Mouse (Mus musculus): ENCODE measurements around the gene Pccb.

The Pccb gene

DNA sequence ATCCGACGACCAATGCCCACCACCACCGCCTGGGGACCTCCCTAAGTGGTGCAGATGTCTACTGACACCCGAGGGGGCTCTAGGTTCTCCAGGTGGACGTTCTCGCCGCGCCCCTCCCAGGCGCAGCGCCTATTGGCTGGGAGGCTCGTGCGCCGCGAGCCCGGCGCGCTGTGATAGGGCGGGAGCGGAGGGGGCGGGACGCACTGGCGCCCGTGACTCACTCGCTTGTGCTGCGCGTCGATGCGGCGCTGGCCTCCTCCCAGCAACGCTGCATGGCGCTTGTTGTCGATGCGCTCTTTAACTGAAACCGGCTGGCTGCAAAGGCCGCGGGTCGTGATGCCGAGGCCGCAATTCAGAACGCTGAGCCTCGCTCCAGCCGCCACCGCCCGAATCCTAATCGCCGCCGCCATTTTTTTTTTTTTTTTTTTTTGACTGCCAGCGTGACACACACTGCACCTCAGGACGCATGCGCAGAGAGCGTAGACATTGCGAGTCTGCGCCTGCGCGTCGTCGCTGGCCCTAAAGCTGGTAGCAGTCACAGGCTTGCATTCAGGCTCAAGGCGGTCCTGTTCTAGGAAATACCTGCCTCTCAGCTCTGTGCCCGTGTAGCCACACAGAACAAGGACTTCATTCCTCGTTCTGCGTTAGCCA is at the start of gene Pccb:
Pccb (minus strand) TSS at position 451 of the 651 bp plus-strand sequence.
- peak; percentile 87 to 98 for DNase-seq (ENCODE audit: low spot score in 2 of 2)

DNA sequence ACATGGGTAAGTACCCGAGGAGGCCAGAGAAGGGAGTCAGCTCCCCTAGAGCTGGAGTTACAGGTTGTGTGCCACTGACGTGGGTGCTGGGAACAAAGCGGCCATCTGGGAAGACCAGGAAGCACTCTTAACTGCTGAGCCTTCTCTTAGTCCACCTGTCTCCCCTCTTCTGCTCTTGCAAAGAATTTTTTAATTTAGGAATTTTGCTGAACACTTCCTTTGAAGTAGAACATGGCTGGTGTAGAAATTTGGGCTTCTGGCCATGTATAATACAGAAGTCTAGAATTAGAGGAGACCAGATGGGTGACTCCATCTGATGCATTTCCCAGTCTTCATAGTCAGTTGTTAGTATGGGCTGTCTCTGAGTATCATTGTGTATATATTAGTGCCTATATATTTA is 49.0 kb upstream of the Pccb start:
- peak in 1 of 2 experiments; percentile 44 for DNase-seq (ENCODE audit: low spot score in 2 of 2)

GRCm38 (mm10) chr9:101080046-101080685 is 45.5 kb upstream of the Pccb start:
- DNase-seq (ENCODE audit: low spot score in 2 of 2), result no peak

DNA sequence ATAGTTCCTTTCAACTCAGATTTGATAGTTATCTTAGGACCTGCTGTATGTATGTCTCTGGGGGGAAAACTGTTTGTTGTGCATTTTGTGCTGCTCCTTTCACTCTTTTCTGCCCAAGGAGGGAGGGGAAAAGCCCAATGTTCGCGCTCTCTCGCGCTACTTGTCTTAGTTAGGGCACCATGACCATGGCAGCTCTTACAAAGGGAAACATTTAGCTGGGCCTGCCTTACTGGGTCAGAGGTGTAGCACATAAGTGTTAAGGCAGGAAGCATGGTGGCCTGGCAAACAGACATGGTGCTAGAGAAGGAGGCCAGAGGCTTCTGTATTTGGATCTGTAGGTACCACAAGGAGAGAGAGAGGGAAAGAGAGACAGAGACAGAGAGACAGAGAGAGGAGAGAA is 43.9 kb upstream of the Pccb start:
- DNase-seq (ENCODE audit: low spot score in 2 of 2), result no peak

DNA sequence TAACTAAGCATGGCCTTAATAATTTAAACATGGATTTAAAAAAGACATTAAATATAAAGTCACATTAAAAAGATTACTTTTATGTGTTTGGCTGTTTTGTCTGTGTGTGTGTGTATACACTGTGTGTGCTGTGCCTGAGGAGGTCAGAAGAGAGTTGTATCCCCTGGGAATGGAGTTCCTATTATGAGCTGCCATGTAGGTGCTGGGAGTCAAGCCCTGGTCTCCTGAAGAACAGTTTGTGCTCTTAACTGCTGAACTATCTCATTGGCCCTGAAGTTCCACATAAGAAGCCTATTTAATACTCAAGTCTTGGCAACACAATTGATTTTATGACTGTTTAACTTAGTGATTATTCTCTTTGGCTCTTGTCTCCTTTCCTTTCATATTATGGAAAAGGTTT is 42.8 kb upstream of the Pccb start:
- no peak for DNase-seq (ENCODE audit: low spot score in 2 of 2)

DNA sequence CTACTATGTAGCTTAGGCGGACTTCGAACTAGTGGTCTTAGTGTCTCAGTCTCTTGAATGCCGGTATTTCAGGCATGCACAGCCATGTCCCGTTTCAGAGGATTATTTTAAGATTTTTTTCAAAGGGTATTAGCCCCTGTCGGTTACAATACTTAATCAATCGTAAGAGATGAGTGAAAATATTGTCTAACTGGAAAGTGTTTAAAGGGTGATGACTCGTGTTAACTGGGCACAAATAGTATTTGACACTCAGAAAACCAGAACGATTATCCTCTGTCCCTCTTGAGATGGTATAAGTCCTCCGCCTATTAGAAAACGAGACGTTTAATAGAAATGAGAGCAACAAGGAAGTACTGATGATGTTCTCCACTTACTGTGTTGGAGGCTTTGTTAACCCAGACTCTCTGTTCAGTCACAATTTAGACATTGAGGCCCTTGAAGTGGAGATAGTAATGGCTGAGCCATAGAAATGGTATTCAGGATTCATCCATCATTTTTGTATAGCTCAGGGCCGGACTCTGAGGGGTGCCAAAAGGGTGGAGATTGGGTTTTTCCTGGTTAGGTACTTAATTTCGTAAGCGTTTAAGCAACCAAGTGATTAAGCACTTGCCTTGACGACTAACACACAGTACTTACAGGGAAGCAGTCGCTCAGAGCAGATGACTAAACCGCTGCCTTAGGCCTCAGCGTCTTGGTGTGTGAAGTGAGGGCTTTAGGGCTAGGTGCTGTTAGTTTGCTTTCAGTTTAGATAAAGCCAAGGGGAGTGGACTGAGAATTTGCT is 41.6 kb upstream of the Pccb start:
- DNase-seq (ENCODE audit: low spot score in 2 of 2), result no peak

- no peak for DNase-seq (ENCODE audit: low spot score in 2 of 2)
Observed at GRCm38 (mm10) chr9:101075694-101076093, 41.0 kb upstream of the Pccb start.

DNA sequence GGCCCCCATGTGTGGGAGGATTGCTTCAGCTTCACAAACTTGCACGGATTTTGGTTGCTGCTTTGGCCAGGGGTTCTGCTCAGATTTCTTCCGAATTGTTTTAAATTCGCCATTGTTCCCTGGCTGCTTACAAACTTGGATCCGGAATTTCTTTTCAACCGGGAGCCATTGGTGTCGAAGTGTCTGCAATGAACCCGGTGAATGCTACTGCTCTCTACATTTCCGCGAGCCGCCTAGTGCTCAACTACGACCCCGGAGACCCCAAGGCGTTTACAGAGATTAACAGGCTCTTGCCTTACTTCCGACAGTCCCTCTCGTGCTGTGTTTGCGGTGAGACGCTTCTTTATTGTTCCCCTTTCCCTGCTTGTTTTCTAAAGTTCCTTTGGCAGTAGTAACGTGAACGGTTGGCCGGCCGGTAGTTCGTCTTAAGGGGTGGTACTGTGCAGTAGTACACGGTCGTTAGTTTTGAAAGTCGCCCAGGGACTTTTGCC is 40.4 kb upstream of the Pccb start:
- DNase-seq (ENCODE audit: low spot score in 2 of 2), result no peak

DNA sequence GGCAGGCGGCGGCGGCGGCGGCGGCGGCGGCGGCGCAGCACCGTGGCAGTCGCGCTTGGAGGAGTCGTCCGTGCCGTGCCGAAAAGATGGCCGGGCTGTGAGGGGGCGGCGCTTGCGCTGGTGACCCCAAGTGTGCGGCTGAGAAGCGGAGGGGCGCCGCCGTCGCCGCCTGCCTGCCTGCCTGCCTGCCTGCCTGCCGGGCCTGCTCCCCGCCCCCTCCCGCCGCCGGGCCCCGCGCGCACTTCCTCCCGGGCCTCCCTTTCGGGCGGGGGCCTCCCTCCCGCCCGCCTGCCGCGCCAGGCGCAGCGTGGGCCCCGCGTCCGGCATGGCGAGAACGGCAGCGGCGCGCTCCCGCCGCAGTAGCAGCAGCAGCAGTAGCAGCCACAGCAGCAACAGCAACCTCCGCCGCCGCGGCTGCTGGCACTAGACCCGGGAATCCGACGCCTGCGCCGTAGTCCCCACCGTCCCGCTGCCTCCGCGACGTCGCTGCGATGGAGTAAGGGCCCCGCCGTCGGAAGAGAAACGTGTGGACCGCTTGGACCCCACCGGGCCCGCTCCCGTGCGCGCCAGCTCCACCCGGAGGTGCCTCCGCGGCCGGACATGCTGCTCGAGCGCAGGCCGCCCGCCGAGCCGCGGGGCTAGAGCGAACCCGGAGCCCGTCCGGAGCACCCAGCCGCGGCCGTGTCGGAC is 39.8 kb upstream of the Pccb start:
- peak; percentile 52 to 73 for DNase-seq (ENCODE audit: low spot score in 2 of 2)

DNA sequence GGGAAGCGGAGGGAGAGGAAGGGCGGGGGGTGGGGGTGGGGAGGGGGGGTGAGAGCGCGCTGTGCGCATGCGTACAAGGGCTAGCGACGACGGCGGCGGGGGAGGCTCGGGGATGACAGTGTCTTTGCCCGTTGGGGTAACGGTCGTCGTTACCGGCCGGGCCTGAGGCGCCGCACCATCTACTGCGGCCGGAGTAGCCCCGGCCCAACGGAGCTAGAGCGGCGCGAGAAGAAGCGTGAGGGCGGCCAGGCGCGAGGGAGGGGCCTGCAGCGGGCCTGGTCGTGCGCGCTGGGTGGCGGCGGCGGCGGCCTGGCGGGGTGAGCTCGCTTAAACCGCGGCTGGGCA is 39.3 kb upstream of the Pccb start, which contains the start of gene Msl2:
Msl2 (plus strand) TSS at position 115 of the 345 bp plus-strand sequence.
- DNase-seq (ENCODE audit: low spot score in 2 of 2), result no peak

DNA sequence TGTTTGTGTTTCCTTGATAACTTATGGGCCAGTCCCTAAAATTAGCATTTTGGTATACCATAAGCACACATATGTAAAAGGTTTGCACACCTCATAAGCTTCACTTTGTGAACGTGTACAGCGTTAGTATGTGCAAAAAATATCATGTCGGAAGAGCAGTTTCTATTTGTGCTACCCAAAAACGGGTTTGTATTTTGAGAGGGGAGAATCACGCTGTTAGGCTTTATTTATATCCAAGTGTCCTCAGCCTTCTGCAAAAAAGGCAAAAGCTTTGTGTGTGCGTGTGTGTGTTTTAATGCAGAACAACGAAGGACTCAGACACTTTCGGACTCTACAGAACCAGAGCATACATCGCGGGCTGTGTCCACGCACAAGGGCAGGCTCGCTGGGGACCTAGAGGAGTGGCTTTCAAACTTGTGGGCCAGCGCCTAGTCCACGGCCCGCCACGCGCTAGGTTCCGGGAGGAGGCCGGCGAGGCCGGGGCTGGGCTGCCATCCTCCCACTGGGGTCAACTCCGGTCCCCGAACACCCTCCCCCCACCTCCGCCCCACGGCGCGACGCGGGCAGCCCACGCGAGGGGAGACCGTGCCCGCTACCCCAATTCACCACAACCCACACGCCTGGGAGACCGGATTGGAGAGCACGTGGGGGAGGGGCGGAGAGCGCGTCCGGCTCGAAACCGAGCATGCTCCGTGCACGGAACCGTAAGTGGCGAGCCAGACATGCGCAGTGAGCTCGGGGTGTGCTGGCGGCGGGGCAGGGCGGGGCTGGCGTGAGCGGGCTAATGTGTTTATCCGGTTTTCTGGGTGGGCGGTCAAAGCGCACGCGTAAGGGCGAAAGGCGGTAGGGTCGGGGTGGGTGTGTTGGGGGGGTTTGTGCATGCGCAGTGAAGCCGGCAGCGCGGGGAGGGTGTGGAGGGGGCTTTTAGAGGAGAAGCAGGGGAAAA is 38.6 kb upstream of the Pccb start:
- peak; percentile 97 to 98 for DNase-seq (ENCODE audit: low spot score in 2 of 2)

- no peak for DNase-seq (ENCODE audit: low spot score in 2 of 2)
Observed at GRCm38 (mm10) chr9:101072506-101072905, 37.8 kb upstream of the Pccb start.

DNA sequence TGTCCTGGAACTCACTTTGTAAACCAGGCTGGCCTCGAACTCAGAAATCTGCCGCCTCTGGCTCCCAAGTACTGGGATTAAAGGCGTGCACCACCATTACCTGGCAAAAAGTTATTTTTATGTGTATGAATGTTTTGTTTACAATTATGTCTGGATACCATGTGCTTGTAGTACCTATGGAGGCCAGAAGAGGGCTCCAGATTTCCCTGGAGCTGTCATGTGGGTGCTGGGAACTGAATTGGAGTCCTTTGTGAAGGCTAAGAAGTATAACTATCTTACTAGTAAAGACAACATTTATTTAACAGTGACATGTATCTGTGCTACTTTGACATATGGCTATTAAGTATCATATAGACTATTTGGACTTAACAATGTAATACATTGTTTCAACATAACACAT is 35.1 kb upstream of the Pccb start:
- no peak for DNase-seq (ENCODE audit: low spot score in 2 of 2)

GRCm38 (mm10) chr9:101065076-101065602 is 30.4 kb upstream of the Pccb start:
- peak in 1 of 2 experiments; percentile 10 for DNase-seq (ENCODE audit: low spot score in 2 of 2)

- no peak for DNase-seq (ENCODE audit: low spot score in 2 of 2)
Observed at GRCm38 (mm10) chr9:101062253-101062780, 27.6 kb upstream of the Pccb start.

DNA sequence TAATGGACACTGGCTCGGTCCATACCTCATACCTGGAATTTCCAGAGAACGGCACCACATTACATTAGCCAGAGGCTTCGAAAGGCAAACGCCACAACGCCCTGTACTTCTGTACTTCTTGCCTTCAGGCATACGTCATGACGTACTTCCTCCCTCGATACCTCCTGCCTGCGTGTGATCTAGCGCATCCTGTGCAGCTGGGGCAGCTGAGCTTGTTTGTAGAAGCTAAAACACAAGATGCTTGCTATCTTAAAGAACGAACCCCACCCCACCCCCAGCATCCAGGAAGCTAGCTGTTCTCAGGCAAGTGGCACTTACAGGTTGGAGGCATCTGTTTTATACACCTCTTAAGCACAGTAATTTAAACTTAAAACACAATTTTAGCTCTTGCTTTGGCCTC is 26.3 kb upstream of the Pccb start:
- no peak for DNase-seq (ENCODE audit: low spot score in 2 of 2)

- no peak for DNase-seq (ENCODE audit: low spot score in 2 of 2)
Observed at GRCm38 (mm10) chr9:101057156-101057555, 22.5 kb upstream of the Pccb start.

DNA sequence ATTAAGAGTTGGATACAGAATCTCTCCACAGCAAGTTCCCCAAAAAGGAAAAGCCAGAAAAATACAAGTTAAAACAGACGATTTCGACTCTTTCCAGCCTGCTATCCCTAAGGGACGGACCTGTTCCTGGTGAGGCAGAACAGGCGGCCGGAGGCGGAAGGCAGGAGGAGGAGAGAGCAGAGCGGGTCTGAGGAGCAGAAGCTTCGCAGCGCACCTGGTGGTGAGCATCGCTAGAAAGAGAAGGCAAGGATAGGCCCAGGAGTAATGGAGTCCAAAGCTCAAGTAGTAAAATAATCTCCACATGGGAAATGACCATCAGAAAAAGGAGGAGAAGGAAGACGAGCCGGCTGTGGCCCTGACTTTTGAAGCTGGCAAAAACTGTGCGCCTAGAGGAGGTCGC is 18.6 kb upstream of the Pccb start:
- no peak for DNase-seq (ENCODE audit: low spot score in 2 of 2)

- no peak for DNase-seq (ENCODE audit: low spot score in 2 of 2)
Observed at GRCm38 (mm10) chr9:101052691-101053090, 18.0 kb upstream of the Pccb start.

GRCm38 (mm10) chr9:101052007-101052406 is 17.3 kb upstream of the Pccb start:
- no peak for DNase-seq (ENCODE audit: low spot score in 2 of 2)
